Mouse (Mus musculus): Measurements from ENCODE around the gene Oit3. TPM values are rescaled to one million over a fixed set of nuclear protein-coding genes. Genes with fewer than 3 reads are reported as not detected.

Gene Oit3
- polyA plus RNA-seq, 1 experiment = 0.13 TPM

DNA sequence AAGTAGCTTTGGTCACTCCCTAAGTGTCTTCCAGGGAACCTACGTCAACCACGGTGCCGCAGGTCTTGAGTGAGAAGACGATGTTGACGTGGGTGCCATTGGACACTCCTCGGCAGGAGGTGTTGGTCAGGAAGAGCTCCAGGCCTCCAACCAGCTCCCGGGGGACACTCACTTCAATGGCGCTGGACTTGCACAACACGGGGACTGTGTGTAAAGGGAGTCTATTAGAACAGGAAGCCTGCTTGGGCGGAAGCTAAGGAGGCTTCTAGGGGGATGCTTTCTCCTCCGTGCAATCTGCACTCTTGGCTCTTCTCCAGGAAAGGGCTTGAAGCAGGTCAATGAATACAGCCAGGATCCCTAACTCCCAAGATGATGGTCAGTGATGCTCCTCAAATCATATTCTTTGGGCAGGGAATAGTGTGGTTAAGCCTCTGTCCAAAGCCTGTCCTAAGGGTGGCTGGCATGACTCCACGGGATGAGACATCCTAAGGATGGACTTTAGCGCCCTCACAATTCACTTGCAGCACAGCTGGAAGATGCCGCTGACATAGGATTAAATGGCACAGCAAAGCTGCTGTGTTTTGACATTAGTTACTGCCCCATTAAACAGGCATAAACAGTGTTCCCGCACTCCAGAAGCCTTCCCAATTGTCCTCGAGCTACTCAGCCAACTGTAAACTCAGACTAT is 12.0 kb downstream of the Oit3 start:
- Histone ChIP-seq H3K27me3 (ENCODE audit: control insufficient read depth, insufficient read depth, low read length) (no peaks in the 10 kb centered on the region), H3K4me1 (ENCODE audit: control insufficient read depth, insufficient read depth, low read length) (peaks cover 4% of the 10 kb centered on the region), H3K4me3 (replicated peaks; ENCODE audit: insufficient read depth, low read depth, low read length) (no peak overlapping the region), H3K27ac (ENCODE audit: insufficient read depth, low read length) (no peak overlapping the region)
- TF ChIP-seq POLR2A (IDR thresholded peaks at IDR 0.05; ENCODE audit: borderline replicate concordance, insufficient read depth, low read length) = no peak
- TF ChIP-seq CTCF (IDR thresholded peaks at IDR 0.05; ENCODE audit: borderline replicate concordance, insufficient read depth, low read depth, low read length) = no peak
- 70% methylated on average over 16 of the region's 16 CpGs for whole genome bisulfite sequencing
- no peak for DNase-seq

DNA sequence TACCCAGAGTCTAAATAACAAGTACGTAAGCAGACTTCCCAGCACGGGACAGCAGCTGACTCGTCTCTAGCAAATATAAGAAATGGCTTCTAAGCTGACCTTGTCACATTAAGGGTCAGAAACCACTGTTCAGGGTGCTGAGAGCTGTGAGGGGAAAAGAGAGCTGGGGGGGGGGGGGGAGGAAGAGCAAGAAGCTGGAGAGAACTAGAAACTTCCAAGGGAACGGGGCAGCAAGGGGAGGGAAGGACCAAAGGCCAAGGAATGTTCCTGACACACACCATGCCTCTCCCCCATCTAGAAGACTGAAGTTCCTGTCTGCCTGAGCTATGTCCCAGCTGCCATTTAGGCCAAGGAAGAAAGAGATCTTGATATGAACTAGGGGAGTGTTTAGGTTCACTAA is 15.2 kb downstream of the Oit3 start:
- Histone ChIP-seq H3K27me3 (ENCODE audit: control insufficient read depth, insufficient read depth, low read length) (no peaks in the 10 kb centered on the region), H3K4me3 (replicated peaks; ENCODE audit: insufficient read depth, low read depth, low read length) (no peak overlapping the region), H3K27ac (ENCODE audit: insufficient read depth, low read length) (no peak overlapping the region), H3K4me1 (ENCODE audit: control insufficient read depth, insufficient read depth, low read length) (peaks cover 4% of the 10 kb centered on the region)
- WGBS = 92% methylated on average over 4 of the region's 4 CpGs
- TF ChIP-seq CTCF (IDR thresholded peaks at IDR 0.05; ENCODE audit: borderline replicate concordance, insufficient read depth, low read depth, low read length) (no peak), POLR2A (IDR thresholded peaks at IDR 0.05; ENCODE audit: borderline replicate concordance, insufficient read depth, low read length) (no peak)
- no peak for DNase-seq

DNA sequence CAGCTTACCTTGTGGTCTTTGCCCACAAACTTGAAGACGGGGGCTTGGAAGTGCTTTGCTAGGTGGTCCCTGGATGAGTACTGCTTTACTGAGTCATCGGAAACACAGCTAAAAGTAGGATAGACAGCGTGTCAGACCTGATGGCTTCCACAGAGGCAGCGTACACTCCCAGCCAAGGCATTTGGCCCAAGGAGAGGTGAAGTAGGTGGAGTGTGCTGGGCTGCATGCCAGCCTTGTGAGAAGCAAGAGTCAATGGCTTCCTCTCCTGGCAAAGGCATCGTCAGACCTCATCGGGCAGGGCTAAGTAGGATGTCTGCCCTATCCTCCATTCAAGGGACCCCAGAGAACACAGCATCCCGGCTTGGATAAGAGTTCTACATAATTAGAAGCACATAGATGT is 16.2 kb downstream of the Oit3 start:
- H3K4me3 ChIP-seq (replicated peaks; ENCODE audit: insufficient read depth, low read depth, low read length) = no peak overlapping the region
- no peaks in the 10 kb centered on the region for H3K27me3 ChIP-seq (ENCODE audit: control insufficient read depth, insufficient read depth, low read length)
- H3K4me1 ChIP-seq (ENCODE audit: control insufficient read depth, insufficient read depth, low read length) = peaks cover 4% of the 10 kb centered on the region
- TF ChIP-seq POLR2A (IDR thresholded peaks at IDR 0.05; ENCODE audit: borderline replicate concordance, insufficient read depth, low read length) = no peak
- TF ChIP-seq CTCF (IDR thresholded peaks at IDR 0.05; ENCODE audit: borderline replicate concordance, insufficient read depth, low read depth, low read length) = no peak
- DNase-seq = peak; percentile 60 to 80
- 19% methylated on average over 7 of the region's 7 CpGs for WGBS
- no peak overlapping the region for H3K27ac ChIP-seq (ENCODE audit: insufficient read depth, low read length)

DNA sequence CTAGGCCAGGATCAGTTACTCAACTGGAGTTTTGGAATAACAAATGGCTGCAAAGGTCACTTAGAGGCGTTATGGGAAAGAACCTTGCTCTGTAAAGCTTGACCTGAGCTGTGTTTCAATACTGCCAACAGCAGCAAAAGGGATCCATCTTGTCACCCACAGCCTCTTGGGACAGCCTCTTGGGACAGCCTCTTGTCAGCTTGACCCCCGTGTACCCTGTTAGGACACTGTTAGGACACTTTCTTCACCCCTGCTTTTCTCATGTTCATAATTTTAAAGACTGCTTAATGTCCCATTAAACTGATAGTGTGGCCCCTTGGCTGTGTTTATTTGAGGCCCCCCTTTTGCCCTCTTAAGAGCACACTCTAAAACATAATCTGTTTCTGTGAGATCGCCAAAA is 17.1 kb downstream of the Oit3 start:
- H3K4me3 ChIP-seq (replicated peaks; ENCODE audit: insufficient read depth, low read depth, low read length) = no peak overlapping the region
- TF ChIP-seq CTCF (IDR thresholded peaks at IDR 0.05; ENCODE audit: borderline replicate concordance, insufficient read depth, low read depth, low read length) (no peak), POLR2A (IDR thresholded peaks at IDR 0.05; ENCODE audit: borderline replicate concordance, insufficient read depth, low read length) (no peak)
- no peaks in the 10 kb centered on the region for H3K27me3 ChIP-seq (ENCODE audit: control insufficient read depth, insufficient read depth, low read length)
- DNase-seq = no peak
- WGBS = 94% methylated on average over 3 of the region's 3 CpGs
- H3K27ac ChIP-seq (ENCODE audit: insufficient read depth, low read length) = no peak overlapping the region
- peaks cover 4% of the 10 kb centered on the region for H3K4me1 ChIP-seq (ENCODE audit: control insufficient read depth, insufficient read depth, low read length)

DNA sequence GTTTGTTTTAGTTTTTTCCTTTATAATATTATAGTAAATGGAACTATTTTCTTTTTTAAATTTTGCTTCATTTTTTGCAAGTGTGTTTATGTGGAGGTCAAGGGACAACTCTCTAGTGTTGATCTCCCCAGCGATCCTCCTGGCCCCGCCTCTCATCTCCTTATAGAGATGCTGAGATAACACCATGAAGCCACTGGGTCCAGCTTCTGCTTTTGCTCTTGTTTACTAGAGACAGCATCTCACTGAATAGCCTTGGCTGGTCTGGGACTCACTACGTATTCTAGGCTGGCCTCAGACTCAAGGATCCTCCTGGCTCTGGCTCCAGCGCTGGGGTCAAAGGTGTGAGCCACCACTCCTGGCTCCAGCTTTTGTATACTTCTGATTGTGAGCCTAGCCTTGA is 22.1 kb downstream of the Oit3 start:
- no peaks in the 10 kb centered on the region for H3K27me3 ChIP-seq (ENCODE audit: control insufficient read depth, insufficient read depth, low read length)
- H3K27ac ChIP-seq (ENCODE audit: insufficient read depth, low read length) = no peak overlapping the region
- TF ChIP-seq POLR2A (IDR thresholded peaks at IDR 0.05; ENCODE audit: borderline replicate concordance, insufficient read depth, low read length) = no peak
- no peak for TF ChIP-seq CTCF (IDR thresholded peaks at IDR 0.05; ENCODE audit: borderline replicate concordance, insufficient read depth, low read depth, low read length)
- no peaks in the 10 kb centered on the region for H3K4me1 ChIP-seq (ENCODE audit: control insufficient read depth, insufficient read depth, low read length)
- WGBS = 98% methylated on average over 4 of the region's 4 CpGs
- no peak for DNase-seq
- no peak overlapping the region for H3K4me3 ChIP-seq (replicated peaks; ENCODE audit: insufficient read depth, low read depth, low read length)

DNA sequence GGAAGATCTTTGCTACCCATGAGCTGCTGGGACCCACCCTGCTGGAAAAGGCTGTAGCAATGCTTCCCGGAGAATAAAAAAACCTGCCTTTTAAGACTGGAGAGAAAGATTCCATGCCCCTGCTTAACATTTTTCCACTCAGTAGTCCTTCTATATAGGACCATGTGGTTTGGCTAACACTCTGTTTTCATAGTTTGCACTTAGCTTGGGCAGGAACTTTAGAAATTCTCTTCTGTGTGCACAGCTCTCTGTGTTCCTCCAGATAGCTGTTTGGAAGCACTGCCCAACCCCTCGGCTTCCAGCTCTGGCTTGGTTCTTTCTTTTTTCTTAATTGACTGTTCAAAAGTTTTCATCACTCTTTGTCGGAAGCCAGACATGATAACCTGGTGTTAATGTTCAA is 25.0 kb downstream of the Oit3 start:
- no peak for TF ChIP-seq CTCF (IDR thresholded peaks at IDR 0.05; ENCODE audit: borderline replicate concordance, insufficient read depth, low read depth, low read length)
- TF ChIP-seq POLR2A (IDR thresholded peaks at IDR 0.05; ENCODE audit: borderline replicate concordance, insufficient read depth, low read length) = no peak
- WGBS = 90% methylated on average over 3 of the region's 3 CpGs
- DNase-seq = no peak
- no peaks in the 10 kb centered on the region; the same call in 1 of the 2 replicates for H3K27me3 ChIP-seq (ENCODE audit: control insufficient read depth, insufficient read depth, low read length)
- no peak overlapping the region for H3K4me3 ChIP-seq (replicated peaks; ENCODE audit: insufficient read depth, low read depth, low read length)
- no peaks in the 10 kb centered on the region for H3K4me1 ChIP-seq (ENCODE audit: control insufficient read depth, insufficient read depth, low read length)
- H3K27ac ChIP-seq (ENCODE audit: insufficient read depth, low read length) = no peak overlapping the region

DNA sequence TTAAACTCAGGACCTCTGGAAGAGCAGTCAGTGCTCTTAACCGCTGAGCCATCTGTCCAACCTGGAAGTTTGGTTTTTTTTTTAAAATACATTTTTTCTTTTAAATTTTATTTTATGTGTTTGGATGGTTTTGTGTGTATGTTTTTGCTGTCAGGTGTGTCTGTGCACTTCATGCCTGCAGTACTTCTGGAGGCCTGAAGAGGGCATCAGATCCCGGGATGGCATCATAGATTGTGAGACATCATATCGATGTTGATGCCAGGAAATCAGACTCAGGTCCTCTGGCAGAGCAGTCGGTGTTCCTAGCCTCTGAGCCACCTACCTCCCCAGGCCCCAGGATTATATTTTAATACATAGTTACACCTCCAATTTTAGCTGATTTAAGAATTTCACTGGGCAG is 27.9 kb downstream of the Oit3 start:
- H3K4me1 ChIP-seq (ENCODE audit: control insufficient read depth, insufficient read depth, low read length) = no peaks in the 10 kb centered on the region
- DNase-seq = no peak
- H3K27me3 ChIP-seq (ENCODE audit: control insufficient read depth, insufficient read depth, low read length) = no peaks in the 10 kb centered on the region; the same call in 1 of the 2 replicates
- WGBS = 90% methylated on average over 4 of the region's 4 CpGs
- H3K27ac ChIP-seq (ENCODE audit: insufficient read depth, low read length) = no peak overlapping the region
- H3K4me3 ChIP-seq (replicated peaks; ENCODE audit: insufficient read depth, low read depth, low read length) = no peak overlapping the region
- TF ChIP-seq CTCF (IDR thresholded peaks at IDR 0.05; ENCODE audit: borderline replicate concordance, insufficient read depth, low read depth, low read length) (0 out of 2 replicates have a peak, but pooled peaks have one; percentile 3), POLR2A (IDR thresholded peaks at IDR 0.05; ENCODE audit: borderline replicate concordance, insufficient read depth, low read length) (no peak)

DNA sequence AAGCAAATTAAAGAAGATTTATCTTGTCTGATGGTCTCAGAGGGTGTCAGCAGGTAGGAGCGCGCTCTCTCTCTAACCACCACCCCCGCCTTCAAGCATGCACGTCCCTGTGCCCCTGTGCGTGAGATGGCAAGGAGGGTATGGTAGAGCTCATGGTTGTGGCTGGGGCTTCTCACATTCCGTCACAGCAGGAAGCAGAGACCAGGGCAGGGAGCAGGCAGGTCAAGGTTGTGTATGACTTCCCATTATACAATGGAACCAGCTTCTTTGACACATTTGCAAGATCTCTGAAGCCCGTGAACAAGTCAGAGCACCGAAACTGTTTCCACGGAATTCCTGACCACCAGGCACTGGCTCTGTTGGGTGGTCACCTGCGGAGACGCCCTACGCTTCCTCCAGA is 31.3 kb downstream of the Oit3 start:
- no peaks in the 10 kb centered on the region for H3K4me1 ChIP-seq (ENCODE audit: control insufficient read depth, insufficient read depth, low read length)
- 77% methylated on average over 12 of the region's 12 CpGs for WGBS
- DNase-seq = no peak
- TF ChIP-seq CTCF (IDR thresholded peaks at IDR 0.05; ENCODE audit: borderline replicate concordance, insufficient read depth, low read depth, low read length) (no peak), POLR2A (IDR thresholded peaks at IDR 0.05; ENCODE audit: borderline replicate concordance, insufficient read depth, low read length) (no peak)
- H3K4me3 ChIP-seq (replicated peaks; ENCODE audit: insufficient read depth, low read depth, low read length) = no peak overlapping the region
- no peak overlapping the region for H3K27ac ChIP-seq (ENCODE audit: insufficient read depth, low read length)
- H3K27me3 ChIP-seq (ENCODE audit: control insufficient read depth, insufficient read depth, low read length) = no peaks in the 10 kb centered on the region; the same call in 1 of the 2 replicates
